Mouse (Mus musculus) myocyte (in vitro differentiated cells): ENCODE data around the gene Cldn14. TPM values are rescaled to one million over a fixed set of nuclear protein-coding genes. Genes with fewer than 3 reads are reported as not detected.
"Not testable (repeated sequence)": the region's sequence is repeated elsewhere in the genome, so short reads cannot be mapped to it uniquely, and the experiment has no call there.

Experiments used
- H3K27me3 ChIP-seq: one replicate; pipeline ENCODE4 v1.6.1; 2011; ENCODE audit not compliant: control insufficient read depth, insufficient read depth, insufficient read length
- H3K36me3 ChIP-seq: one replicate; pipeline ENCODE4 v1.6.1; 2011; ENCODE audit not compliant: control insufficient read depth, insufficient read depth
- H3K4me2 ChIP-seq: one replicate; pipeline ENCODE4 v1.6.1; 2011; ENCODE audit warnings: low read depth, control low read depth
- H3K4me3 ChIP-seq: one replicate; pipeline ENCODE4 v1.5.1; 2011; ENCODE audit warnings: mild to moderate bottlenecking, control low read depth, moderate library complexity
- H3K79me2 ChIP-seq: one replicate; pipeline ENCODE4 v1.6.1; 2011; ENCODE audit not compliant: control insufficient read depth, insufficient read depth
- H3ac ChIP-seq: one replicate; pipeline ENCODE4 v1.6.1; 2011; ENCODE audit not compliant: control insufficient read depth, insufficient read length
- CEBPB ChIP-seq: IDR thresholded peaks from 2 replicates; pipeline ENCODE4 v1.6.1; 2011; ENCODE audit warnings: mild to moderate bottlenecking, moderate library complexity; ENCODE audit not compliant: poor library complexity, insufficient read depth, severe bottlenecking
- E2F4 ChIP-seq: IDR thresholded peaks from one replicate; pipeline ENCODE4 v1.6.1; 2011; ENCODE audit warnings: mild to moderate bottlenecking, control low read depth, moderate library complexity; ENCODE audit not compliant: insufficient read depth
- MAX ChIP-seq: IDR thresholded peaks from one replicate; pipeline ENCODE4 v1.6.1; 2011; ENCODE audit warnings: low read depth, mild to moderate bottlenecking, control low read depth
- MYOD1 ChIP-seq, 3 experiments: IDR thresholded peaks; one replicate each; pipeline ENCODE4 v1.6.1; 2011; ENCODE audit warnings: control low read depth in 2 of 3, low read depth in 2 of 3, mild to moderate bottlenecking in 2 of 3, moderate library complexity in 1 of 3; ENCODE audit not compliant: insufficient read length in 2 of 3, control insufficient read depth in 1 of 3
- MYOG ChIP-seq, 3 experiments: IDR thresholded peaks; one replicate each; pipeline ENCODE4 v1.6.1; 2011; ENCODE audit warnings: control low read depth in 2 of 3, low read depth in 2 of 3, mild to moderate bottlenecking in 2 of 3; ENCODE audit not compliant: insufficient read length in 2 of 3, control insufficient read depth in 1 of 3, insufficient read depth in 1 of 3
- POLR2A ChIP-seq: IDR thresholded peaks from one replicate; pipeline ENCODE4 v1.6.1; 2011; ENCODE audit warnings: low read depth, mild to moderate bottlenecking, control low read depth, moderate library complexity; ENCODE audit not compliant: insufficient read length
- POLR2AphosphoS2 ChIP-seq: IDR thresholded peaks from one replicate; pipeline ENCODE4 v1.6.1; 2011; ENCODE audit warnings: low read depth, control low read depth; ENCODE audit not compliant: insufficient read length
- REST ChIP-seq: IDR thresholded peaks from one replicate; pipeline ENCODE4 v1.6.1; 2011; ENCODE audit warnings: mild to moderate bottlenecking, control low read depth, moderate library complexity; ENCODE audit not compliant: insufficient read depth, insufficient read length
- SRF ChIP-seq: IDR thresholded peaks from one replicate; pipeline ENCODE4 v1.6.1; 2011; ENCODE audit warnings: low read depth; ENCODE audit not compliant: control insufficient read depth, insufficient read length
- TCF12 ChIP-seq: IDR thresholded peaks from one replicate; pipeline ENCODE4 v1.6.1; 2011; ENCODE audit warnings: mild to moderate bottlenecking, control low read depth; ENCODE audit not compliant: poor library complexity, insufficient read depth, severe bottlenecking
- TCF3 ChIP-seq: IDR thresholded peaks from one replicate; pipeline ENCODE4 v1.6.1; 2011; ENCODE audit warnings: low read depth, control low read depth; ENCODE audit not compliant: insufficient read length
- USF1 ChIP-seq: IDR thresholded peaks from one replicate; pipeline ENCODE4 v1.6.1; 2011; ENCODE audit warnings: low read depth, mild to moderate bottlenecking, control low read depth, moderate library complexity
- polyA plus RNA-seq: library from polyadenylated mRNA; unstranded; fragments of >200 nt; fragmentation: generic; extraction: Trizol; gene quantifications from one replicate; pipeline ENCODE4 v1.2.1, GENCODE M21; 2012; ENCODE audit warnings: missing spikeins

Cldn14 gene
- polyA plus RNA-seq, 1 experiment, result 0.07 TPM

GRCm38 (mm10) chr16:94014489-94015096, 6.0 kb upstream of the Cldn14 start:
- Histone ChIP-seq H3ac (no peak overlapping the region), H3K4me2 (no peak overlapping the region), H3K27me3 (peaks cover 26% of the 10 kb centered on the region), H3K36me3 (no peaks in the 10 kb centered on the region), H3K4me3 (no peak overlapping the region), H3K79me2 (no peaks in the 10 kb centered on the region)
- TF ChIP-seq POLR2A (no peak), TCF12 (no peak)

DNA sequence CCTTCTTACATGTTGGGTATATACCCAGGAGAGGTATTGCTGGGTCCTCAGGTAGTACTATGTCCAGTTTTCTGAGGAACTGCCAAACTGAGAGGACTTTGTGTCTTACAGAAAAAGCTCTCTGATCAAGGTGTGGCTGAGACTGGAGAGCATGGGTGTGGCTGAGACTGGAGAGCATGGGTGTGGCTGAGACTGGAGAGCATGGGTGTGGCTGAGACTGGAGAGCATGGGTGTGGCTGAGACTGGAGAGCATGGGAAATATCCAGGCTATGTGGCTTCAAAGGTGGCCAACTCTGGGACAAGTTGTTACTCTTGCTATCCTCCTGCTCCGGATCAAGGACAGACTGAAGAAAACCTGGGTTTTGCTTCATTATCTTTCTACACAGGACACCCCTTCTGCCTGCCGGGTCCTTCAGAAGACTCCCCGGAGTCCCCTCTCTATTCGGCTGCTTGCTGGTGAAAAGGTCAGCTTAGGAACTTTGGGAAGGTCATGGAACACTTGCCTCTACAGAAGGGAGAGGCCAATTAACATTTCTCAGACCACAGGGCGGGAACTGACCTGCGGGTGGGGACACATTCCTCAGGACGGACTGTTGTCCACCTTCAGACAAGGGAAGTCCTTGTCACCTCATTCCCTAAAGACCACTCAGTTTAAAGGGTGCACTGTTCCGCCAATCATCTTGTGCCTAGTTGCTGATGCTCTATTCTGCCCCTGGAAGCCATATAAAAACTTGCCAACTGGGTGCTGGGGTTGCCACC, 4.9 kb upstream of the Cldn14 start:
- H3K4me3 ChIP-seq, H3K36me3 ChIP-seq, H3K4me2 ChIP-seq, H3K79me2 ChIP-seq, H3ac ChIP-seq: not testable (repeated sequence)
- H3K27me3 ChIP-seq, result peaks cover 37% of the 10 kb centered on the region

GRCm38 (mm10) chr16:94011224-94011623, 2.6 kb upstream of the Cldn14 start:
- no peaks in the 10 kb centered on the region for H3K36me3 ChIP-seq
- H3K79me2 ChIP-seq, result no peaks in the 10 kb centered on the region
- H3K4me2 ChIP-seq, result no peak overlapping the region
- H3K4me3 ChIP-seq, result no peak overlapping the region
- H3ac ChIP-seq, result no peak overlapping the region
- peaks cover 38% of the 10 kb centered on the region for H3K27me3 ChIP-seq
- TF ChIP-seq POLR2AphosphoS2 (no peak), POLR2A (no peak), MYOD1 (IDR thresholded peaks at IDR 0.05; ENCODE audit: control insufficient read depth in 1 of 3, insufficient read length in 2 of 3, low read depth in 2 of 3) (no peak), TCF3 (no peak), MAX (no peak), TCF12 (no peak), CEBPB (no peak), MYOG (IDR thresholded peaks at IDR 0.05; ENCODE audit: control insufficient read depth in 1 of 3, insufficient read depth in 1 of 3, insufficient read length in 2 of 3, low read depth in 2 of 3) (no peak), E2F4 (no peak), USF1 (no peak), REST (no peak), SRF (no peak)

DNA sequence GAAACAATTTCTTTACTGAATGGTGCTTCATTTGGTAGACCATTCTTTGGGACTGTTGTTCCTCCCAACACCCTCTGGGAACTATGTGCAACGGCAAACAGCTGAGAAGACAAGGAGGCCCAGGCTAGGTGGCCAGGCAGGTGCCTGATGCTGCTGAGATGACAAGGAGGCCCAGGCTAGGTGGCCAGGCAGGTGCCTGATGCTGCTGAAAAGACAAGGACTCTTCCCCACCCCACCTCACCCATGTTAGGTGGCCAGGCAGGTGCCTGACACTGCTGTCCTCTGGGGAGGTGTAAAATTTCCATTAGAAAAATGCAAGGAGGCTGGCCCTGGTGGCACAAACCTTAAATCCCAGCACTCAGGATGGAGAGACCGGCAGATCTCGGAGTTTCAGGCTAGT, 2.0 kb upstream of the Cldn14 start:
- TF ChIP-seq MAX (no peak), MYOG (IDR thresholded peaks at IDR 0.05; ENCODE audit: control insufficient read depth in 1 of 3, insufficient read depth in 1 of 3, insufficient read length in 2 of 3, low read depth in 2 of 3) (no peak), CEBPB (no peak), POLR2AphosphoS2 (no peak), TCF12 (no peak), SRF (no peak), POLR2A (no peak), REST (no peak), TCF3 (no peak), USF1 (no peak)
- H3K79me2 ChIP-seq, result no peaks in the 10 kb centered on the region
- H3ac ChIP-seq, result no peak overlapping the region
- H3K4me3 ChIP-seq, result no peak overlapping the region
- no peaks in the 10 kb centered on the region for H3K36me3 ChIP-seq
- H3K4me2 ChIP-seq, result no peak overlapping the region
- peaks cover 41% of the 10 kb centered on the region for H3K27me3 ChIP-seq

DNA sequence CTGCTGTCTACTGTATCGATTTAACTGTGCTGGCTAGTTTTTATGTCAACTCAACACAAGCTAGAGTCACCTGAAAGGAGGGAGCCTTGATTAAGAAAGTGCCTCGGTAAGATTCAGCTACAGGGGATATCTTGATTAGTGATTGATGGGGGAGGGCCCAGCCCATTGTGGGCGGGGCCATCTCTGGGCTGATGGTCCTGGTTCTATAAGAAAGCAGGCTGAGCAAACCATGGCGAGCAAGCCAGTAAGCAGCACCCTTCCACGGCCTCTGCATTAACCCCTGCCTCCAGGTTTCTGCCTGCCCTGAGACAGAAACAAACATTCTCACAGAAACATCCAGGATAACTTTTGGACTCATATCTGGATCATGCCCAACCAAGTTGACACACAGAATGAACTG, 1.5 kb upstream of the Cldn14 start:
- TF ChIP-seq E2F4 (no peak), MAX (no peak), CEBPB (no peak), TCF3 (no peak), POLR2AphosphoS2 (no peak), USF1 (no peak), SRF (no peak), TCF12 (no peak), MYOG (IDR thresholded peaks at IDR 0.05; ENCODE audit: control insufficient read depth in 1 of 3, insufficient read depth in 1 of 3, insufficient read length in 2 of 3, low read depth in 2 of 3) (no peak), REST (no peak), MYOD1 (IDR thresholded peaks at IDR 0.05; ENCODE audit: control insufficient read depth in 1 of 3, insufficient read length in 2 of 3, low read depth in 2 of 3) (no peak), POLR2A (no peak)
- Histone ChIP-seq H3K4me3 (no peak overlapping the region), H3ac (no peak overlapping the region), H3K27me3 (peaks cover 43% of the 10 kb centered on the region), H3K4me2 (no peak overlapping the region), H3K36me3 (no peaks in the 10 kb centered on the region), H3K79me2 (no peaks in the 10 kb centered on the region)
